Mouse (Mus musculus): ENCODE measurements around the gene Katna1.
A peak's percentile ranks its signal among the peaks of the same experiment; 100 is the strongest.

Gene Katna1

DNA sequence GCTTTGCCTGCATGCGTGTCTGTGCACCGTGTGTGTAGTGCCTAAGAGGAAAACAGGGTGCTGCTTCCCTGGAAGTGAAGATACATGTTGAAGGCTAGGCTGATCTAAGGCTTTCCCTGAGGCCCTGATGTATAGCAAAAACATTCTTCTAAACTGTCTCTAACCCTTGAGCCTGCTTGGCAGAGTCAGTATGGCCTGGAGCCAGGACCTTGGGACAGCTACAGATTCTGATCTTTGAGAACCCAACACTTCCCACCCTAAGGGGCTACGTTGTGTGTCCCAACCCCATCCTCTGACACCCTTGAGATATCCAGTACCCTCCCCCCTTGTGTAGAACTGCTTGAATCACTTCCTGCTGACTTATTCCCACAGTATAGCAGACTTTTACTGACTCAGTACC lies 52.6 kb downstream of the Katna1 start:
- no peak for DNase-seq (ENCODE audit: extremely low read depth, insufficient read length, low spot score)

DNA sequence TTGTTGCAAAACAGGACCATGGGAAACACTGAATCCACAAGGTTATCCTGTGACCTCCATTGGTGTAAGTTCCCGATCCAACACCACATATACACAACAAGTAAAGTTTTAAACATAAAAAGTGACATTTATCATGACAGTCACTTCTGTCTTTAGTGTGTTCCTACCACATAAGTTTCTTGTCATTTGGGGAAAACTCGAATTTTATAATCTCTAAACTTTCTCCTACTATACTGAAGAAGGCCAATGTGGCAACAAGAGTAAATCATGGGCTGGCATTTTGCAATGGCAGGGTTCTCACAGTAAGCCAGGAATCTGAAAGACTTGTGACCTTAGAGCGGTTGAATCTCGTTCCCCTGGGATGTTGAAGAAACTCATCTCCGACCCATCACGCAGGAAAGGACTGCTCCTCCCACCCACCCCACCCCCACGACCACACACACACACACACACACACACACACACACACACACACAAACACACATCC lies 54.0 kb downstream of the Katna1 start:
- no peak for DNase-seq (ENCODE audit: extremely low read depth, insufficient read length, low spot score)

DNA sequence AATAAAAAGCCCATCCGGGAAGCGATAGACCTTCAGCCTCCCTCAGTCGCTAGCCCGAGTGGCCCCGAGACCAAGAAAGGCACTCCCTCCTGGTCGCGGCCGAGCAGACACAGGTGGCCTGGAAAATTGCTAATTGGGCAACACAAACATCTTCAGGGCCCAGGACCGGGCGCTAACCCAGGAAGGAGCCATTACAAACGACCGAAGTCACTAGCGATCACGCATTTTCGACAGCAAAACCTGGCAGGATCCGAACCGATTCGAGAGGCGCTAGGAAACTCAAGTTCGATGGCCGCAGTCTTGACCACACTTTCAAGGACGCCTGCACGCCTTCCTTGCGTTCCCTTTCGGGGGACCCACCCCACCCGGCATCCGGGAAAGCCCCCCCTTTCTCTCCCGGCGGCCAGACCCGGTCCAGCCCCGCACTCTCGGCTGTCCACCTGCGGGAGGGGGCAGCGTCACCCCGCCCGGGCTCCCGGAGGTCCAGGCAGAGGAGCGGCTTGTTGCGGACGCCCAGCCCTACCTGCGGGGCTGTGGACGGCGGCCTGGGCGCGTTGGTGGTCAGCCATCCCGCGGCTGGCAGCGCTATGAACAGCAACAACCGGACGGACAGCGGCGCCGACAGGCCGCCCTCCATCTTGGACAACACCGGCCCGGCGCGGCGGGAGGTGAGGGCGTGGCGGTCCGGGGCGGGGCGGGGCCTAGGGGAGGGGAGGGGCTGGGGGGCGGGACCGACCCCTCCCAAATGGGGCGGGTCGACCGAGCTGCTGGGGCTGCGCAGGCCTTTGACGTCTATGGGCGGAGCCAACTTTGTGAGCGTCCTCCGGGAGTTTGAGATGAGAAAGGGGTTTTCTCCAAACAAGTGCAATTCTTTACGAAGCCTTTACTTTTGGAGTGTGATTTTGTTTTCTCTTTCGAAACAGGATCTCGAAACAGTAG lies 54.7 kb downstream of the Katna1 start:
- DNase-seq (ENCODE audit: extremely low read depth, insufficient read length, low spot score) = peak; percentile 77

GRCm38 (mm10) chr10:7781214-7781613 lies 55.4 kb downstream of the Katna1 start:
- DNase-seq (ENCODE audit: extremely low read depth, insufficient read length, low spot score) = no peak

DNA sequence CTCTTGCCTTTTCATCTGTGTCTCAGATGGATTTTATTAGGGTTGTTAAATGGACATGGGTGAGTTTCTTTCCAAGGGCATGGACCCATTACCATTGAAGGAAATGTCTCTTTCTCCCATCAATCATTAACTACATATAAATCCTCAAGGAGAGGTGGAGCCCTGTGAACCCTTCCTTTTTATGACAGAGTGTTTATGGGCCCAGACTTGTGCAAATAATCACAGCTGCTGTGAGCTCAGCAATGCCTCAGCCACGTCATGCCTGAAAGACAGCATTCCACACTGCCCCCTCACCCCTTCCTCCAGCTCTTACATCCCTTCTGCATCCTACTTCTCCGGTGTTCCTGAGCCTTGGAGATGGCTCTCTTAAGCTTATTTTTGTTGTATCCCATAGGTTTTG lies 61.5 kb downstream of the Katna1 start:
- no peak for DNase-seq (ENCODE audit: extremely low read depth, insufficient read length, low spot score)

- DNase-seq (ENCODE audit: extremely low read depth, insufficient read length, low spot score) = no peak
These were observed 66.5 kb downstream of the Katna1 start for GRCm38 (mm10) chr10:7792254-7792750.

GRCm38 (mm10) chr10:7792751-7793385 lies 67.1 kb downstream of the Katna1 start, which contains the start of the genes Ginm1 and Ppil4:
TSS of gene Ginm1 (minus strand) at chr10:7792824.
TSS of gene Ppil4 (plus strand) at chr10:7792891.
- peak; percentile 90 for DNase-seq (ENCODE audit: extremely low read depth, insufficient read length, low spot score)

- no peak for DNase-seq (ENCODE audit: extremely low read depth, insufficient read length, low spot score)
These were observed 75.5 kb downstream of the Katna1 start for GRCm38 (mm10) chr10:7801258-7801657.

- DNase-seq (ENCODE audit: extremely low read depth, insufficient read length, low spot score) = no peak
These were observed 76.8 kb downstream of the Katna1 start for GRCm38 (mm10) chr10:7802519-7803140.

GRCm38 (mm10) chr10:7809937-7810336 lies 84.1 kb downstream of the Katna1 start:
- DNase-seq (ENCODE audit: extremely low read depth, insufficient read length, low spot score) = peak; percentile 26
